ENCODE assay signal across 8 mouse cellular contexts in genomic region chr2:4651500-4652285, GRCm38 (mm10). TPM values are rescaled to one million over a fixed set of nuclear protein-coding genes. Genes with fewer than 3 reads are reported as not detected.
DNase-seq lines count a peak whose midpoint lies in the region; ATAC-seq lines count a peak whose summit lies in the region.

Gene Prpf18 (minus strand): TSS chr2:4652113.

- H3K9me3 ChIP-seq in hindbrain, embryonic 16.5 days (ENCODE audit: control insufficient read depth, low read length): no peaks in the 10 kb centered on the region

- no peaks in the 10 kb centered on the region for H3K27me3 ChIP-seq in hindbrain, embryonic 16.5 days (replicated peaks; ENCODE audit: control insufficient read depth, insufficient read depth, low read length)

- H3K36me3 ChIP-seq in hindbrain, embryonic 16.5 days (ENCODE audit: control insufficient read depth, insufficient read depth, low read length): peaks cover 8% of the 10 kb centered on the region
- peaks cover 10% of the 10 kb centered on the region for H3K36me3 ChIP-seq in macrophage (ENCODE audit: inconsistent target)

- DNase-seq in T-cell, adult 2 months (ENCODE audit: low spot score): peak; percentile 93
- DNase-seq in cerebellum, postnatal 36 days: peak; percentile 87 to 92
- DNase-seq in gastrocnemius, adult 18-20 months (ENCODE audit: low spot score): peak; percentile 87
- DNase-seq in left cerebral cortex, adult 18-20 months (ENCODE audit: low spot score in 2 of 2): peak; percentile 91 to 93
- peak; percentile 89 for DNase-seq in right cerebral cortex, adult 18-20 months
- DNase-seq in urinary bladder, postnatal 10 days (ENCODE audit: low spot score): peak; percentile 48

- H3K9ac ChIP-seq in hindbrain, embryonic 16.5 days (ENCODE audit: low read depth, low read length): peak within 1 kb of the TSS; percentile 70

- 1% methylated on average over 40 of the region's 40 CpGs for WGBS in hindbrain, embryonic 16.5 days
- 3% methylated on average over 38 of the region's 40 CpGs for WGBS in macrophage (ENCODE audit: missing documents)

- H3K4me3 ChIP-seq in hindbrain, embryonic 16.5 days (ENCODE audit: low read length): peak within 1 kb of the TSS; percentile 62
- peak within 1 kb of the TSS; percentile 96 for H3K4me3 ChIP-seq in macrophage (ENCODE audit: inconsistent target)

- H3K4me2 ChIP-seq in hindbrain, embryonic 16.5 days (ENCODE audit: low read length): peak within 1 kb of the TSS; percentile 89

- peaks cover 14% of the 10 kb centered on the region for H3K4me1 ChIP-seq in hindbrain, embryonic 16.5 days (ENCODE audit: control insufficient read depth, insufficient read depth, low read depth, low read length)

- peak; percentile 94 for ATAC-seq in hindbrain, embryonic 16.5 days

- H3K79me2 ChIP-seq in macrophage (ENCODE audit: inconsistent target): peaks cover 52% of the 10 kb centered on the region

- H3K27ac ChIP-seq in hindbrain, embryonic 16.5 days (ENCODE audit: low read depth, low read length): peak within 1 kb of the TSS; percentile 66
- H3K27ac ChIP-seq in macrophage: peak within 1 kb of the TSS; percentile 60

RNA-seq across cellular contexts. Expression of gene Prpf18, which starts in this region (rescaled TPM):
- total RNA-seq in gastrocnemius, adult 18-20 months (2021): 10 to 100 TPM; 39.3 to 42.0 TPM
- 37.6 and 42.8 TPM in 2 replicates for polyA plus RNA-seq in hindbrain, embryonic 16.5 days (2015; fragmentation: Nextera tagmentation; extraction: Ambion mirVana)
- 10 to 100 TPM; 52.9 to 60.2 TPM for total RNA-seq in left cerebral cortex, adult 18-20 months (2021)
- total RNA-seq in macrophage (2018; cell fraction: chromatin; rRNA removed): 10 to 100 TPM; 13.8 to 70.5 (median 38.1) TPM
- total RNA-seq in macrophage (2018; cell fraction: cytosol; rRNA removed): 10 to 100 TPM; 21.2 to 33.1 (median 27.0) TPM
- total RNA-seq in macrophage (2018; cell fraction: nucleus; rRNA removed): 10 to 100 TPM; 13.7 to 46.9 (median 27.4) TPM
- 18.9 to 24.3 TPM (median 23.8 TPM) in 3 replicates for polyA plus RNA-seq in macrophage (2018)

Comparison
In these comparisons a context has a peak if more than half of its experiments do, and no peak if none do; other contexts are left out.
1. Peak in every context shown above with its lines: DNase-seq, ATAC-seq, H3K4me3 ChIP-seq and H3K27ac ChIP-seq.